Mouse (Mus musculus): Measurements from ENCODE around the gene Ppm1d. TPM values are rescaled to one million over a fixed set of nuclear protein-coding genes. Genes with fewer than 3 reads are reported as not detected.

Ppm1d gene
- polyA plus RNA-seq, 1 experiment = 5.4 TPM

Other genes starting within 250 kb of the Ppm1d start
- 6.8 and 7.8 TPM in 2 replicates for gene Usp32, start 171.1 kb upstream of the Ppm1d start, polyA plus RNA-seq (2012; rRNA removed)
- gene 1700125H20Rik, start 140.8 kb upstream of the Ppm1d start, polyA plus RNA-seq (2012; rRNA removed) = not detected in 2 replicates
- 13.2 and 14.9 TPM in 2 replicates for gene Appbp2, start 76.1 kb upstream of the Ppm1d start, polyA plus RNA-seq (2012; rRNA removed)
- gene Bcas3, start 41.9 kb downstream of the Ppm1d start, polyA plus RNA-seq (2012; rRNA removed) = 46.8 and 63.5 TPM in 2 replicates

Data from gonadal fat pad, adult 2 months (tissue).